Mouse (Mus musculus) embryo, embryonic 9.5 days (tissue): ENCODE results near the gene Pik3c2g.
A peak's percentile ranks its signal among the peaks of the same experiment; 100 is the strongest.

ENCODE experiments used
- DNase-seq: peaks from one replicate; pipeline ENCODE4 v3.0.0-alpha.2; 2017; ENCODE audit errors: extremely low spot score

Pik3c2g gene

GRCm38 (mm10) chr6:139586892-139587291, at the start of gene Pik3c2g:
Pik3c2g (plus strand) TSS chr6:139587221.
- no peak for DNase-seq

GRCm38 (mm10) chr6:139538469-139538868, 48.6 kb upstream of the Pik3c2g start:
- no peak for DNase-seq

DNA sequence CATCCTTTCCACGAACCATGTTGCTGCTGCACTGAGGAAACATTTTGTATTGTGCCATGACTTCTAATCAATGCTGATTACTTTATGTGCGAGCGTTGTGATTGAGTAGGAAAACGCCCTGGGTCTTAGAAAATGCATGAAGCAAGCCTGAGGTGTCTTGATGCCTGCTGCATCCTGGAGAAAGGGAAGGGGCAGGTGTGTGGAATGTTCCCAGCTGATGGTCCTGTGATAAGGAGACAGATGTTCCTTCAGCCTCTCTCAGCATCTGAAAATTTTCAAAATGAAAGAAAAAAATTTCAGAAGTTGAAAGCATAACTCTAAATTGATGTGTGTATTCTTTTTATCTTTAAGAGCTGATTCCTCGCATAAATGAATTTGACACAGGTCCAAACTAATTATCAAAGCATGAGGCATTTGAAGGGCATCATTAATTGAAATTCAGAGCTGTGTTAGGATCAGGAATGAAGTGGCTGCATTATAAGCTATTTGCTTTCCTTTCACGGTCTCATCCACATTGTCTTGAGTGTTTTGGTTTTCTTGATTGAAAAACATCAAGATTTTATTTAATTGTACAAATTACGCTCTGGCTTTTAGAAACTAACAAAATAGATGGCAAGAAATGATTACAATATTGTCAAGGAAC, 31.4 kb upstream of the Pik3c2g start:
- DNase-seq: no peak

- no peak for DNase-seq
These were observed 17.8 kb upstream of the Pik3c2g start for GRCm38 (mm10) chr6:139569211-139569610.

DNA sequence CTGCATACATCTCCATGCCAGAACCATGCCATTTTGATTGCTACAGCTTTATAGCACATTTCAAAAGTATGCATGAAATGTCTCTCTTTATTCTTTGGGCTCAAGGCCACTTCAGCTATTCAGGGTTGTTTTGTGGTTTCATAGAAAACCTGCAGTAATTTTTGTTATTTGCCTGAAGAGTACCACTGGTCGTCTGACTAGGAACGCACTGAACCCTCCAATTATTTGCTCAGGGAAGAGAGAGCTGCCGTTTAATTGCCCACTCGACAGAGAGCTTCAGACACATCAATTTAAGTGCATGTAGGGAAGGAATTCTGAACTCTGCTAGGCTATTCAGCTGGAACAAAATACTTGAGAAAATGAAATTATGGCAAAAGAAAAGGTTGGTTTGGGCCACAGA, 11.2 kb upstream of the Pik3c2g start:
- DNase-seq: no peak

GRCm38 (mm10) chr6:139576261-139577014, 10.6 kb upstream of the Pik3c2g start:
- no peak for DNase-seq

GRCm38 (mm10) chr6:139577026-139577861, 9.8 kb upstream of the Pik3c2g start:
- DNase-seq: no peak

DNA sequence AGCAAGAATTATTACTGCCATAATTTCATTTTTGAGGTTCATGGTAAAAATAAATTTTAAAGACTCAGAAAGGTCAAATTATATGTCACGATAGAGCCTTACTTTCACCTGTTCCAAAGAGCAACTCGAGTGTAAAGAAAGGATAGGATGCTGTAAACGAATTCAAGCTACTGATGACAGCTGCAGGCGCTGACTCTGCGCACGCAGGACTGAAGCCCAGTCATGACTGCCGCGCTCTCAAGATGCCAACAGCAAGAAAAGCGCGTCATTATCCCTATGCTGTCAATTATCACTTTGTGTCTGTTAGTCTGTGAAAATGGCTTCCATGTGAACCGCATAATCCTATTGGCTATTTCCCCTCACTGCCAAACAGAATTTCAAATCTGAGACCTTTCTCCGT, 457 bp downstream of the Pik3c2g start:
- DNase-seq: no peak

DNA sequence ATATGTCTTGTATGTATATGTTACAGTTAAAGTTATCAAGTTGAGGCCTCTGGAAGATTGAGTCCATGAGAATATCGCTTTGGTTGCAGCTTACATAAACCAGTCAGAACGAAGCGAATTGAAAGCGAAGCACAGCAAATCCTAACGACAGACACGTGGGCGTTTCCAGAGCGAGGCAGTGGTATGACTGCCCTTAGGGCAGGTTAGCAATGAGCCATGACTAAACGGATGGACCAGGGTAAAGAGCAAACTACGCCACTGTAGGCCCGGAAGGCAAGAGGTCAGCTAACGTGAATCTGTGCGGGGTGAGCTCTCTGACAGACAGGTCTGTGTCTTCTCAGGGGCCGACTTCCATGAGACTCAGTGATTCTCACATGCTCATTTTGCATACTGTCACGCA, 1.4 kb downstream of the Pik3c2g start:
- no peak for DNase-seq

GRCm38 (mm10) chr6:139589291-139589690, 2.3 kb downstream of the Pik3c2g start:
- DNase-seq: peak; percentile 71

DNA sequence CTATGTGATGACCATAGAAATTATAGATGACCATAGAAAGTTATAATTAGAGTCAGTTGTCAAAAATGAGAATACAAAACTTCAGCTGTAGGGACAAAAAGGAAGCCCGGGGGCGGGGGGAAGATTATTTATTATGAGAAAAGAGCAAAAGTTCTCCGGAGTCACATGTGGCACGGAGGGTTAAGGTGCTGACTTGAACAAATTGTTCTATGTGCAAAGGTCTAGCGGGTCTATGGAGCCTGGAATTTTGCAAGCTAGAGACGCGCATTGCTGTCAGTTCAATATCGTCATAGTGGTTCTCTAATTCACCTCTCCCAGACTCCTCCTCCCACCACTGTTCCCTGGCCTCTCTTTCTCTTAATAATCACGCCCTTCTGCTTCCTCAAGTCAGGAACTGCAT, 2.8 kb downstream of the Pik3c2g start:
- no peak for DNase-seq

GRCm38 (mm10) chr6:139592081-139592480, 5.1 kb downstream of the Pik3c2g start:
- no peak for DNase-seq

DNA sequence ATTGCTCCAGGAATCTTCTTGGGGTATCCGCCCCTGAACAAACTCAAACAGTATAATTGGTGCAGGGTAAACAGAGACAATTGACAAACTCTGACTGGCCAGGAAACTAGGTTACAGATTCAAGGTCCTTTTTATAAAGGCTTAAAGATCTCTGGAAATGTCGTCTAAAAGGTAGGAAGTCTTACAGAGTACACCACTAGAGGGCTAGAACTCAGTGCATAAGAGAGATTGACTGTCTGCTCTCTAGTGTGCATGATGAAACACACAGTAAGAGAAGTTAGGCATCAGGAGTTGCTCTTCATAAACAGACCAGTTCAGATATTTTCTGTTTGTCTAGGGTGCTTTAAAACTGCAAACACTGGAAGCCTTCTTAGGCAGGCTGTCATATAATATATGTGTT, 9.4 kb downstream of the Pik3c2g start:
- DNase-seq: no peak

DNA sequence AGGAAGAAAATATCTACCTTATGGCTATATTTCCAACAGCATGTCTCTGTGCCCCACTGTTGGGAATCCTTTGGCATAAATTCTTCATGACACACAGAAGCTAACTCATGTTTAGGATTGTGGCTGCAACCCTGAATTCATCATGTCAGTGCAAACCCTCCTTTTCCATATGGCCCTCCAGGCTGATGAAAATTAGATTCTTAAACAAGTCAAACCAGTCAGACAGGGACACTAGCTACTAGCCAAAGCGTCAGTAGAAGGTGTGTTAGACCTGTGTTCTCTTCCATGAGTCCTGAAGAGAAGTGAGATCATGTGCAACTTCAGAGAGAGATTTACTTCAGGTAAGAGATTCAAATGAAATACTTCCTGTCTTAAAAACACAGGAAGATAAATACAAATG, 12.2 kb downstream of the Pik3c2g start:
- DNase-seq: no peak

DNA sequence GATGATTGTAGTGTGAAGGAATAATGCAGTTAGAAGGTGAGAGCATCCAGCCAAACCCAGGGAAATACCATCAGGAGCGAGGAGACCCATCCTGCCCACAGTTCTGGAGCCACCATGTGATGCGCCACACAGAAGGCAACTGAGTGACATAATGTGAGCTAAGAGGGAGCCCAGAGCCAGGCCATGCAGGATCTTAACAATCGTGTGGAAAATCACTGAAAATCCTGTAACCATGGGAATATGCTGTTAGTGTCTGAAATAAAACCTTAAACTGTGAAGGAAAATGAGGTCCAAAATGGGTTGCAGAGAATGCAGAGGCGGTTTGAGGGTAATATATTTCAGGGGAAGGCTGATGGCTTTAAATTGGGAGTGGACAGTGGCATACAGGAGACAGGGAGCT, 31.8 kb downstream of the Pik3c2g start:
- DNase-seq: no peak

- no peak for DNase-seq
These were observed 37.7 kb downstream of the Pik3c2g start for GRCm38 (mm10) chr6:139624756-139625155.

GRCm38 (mm10) chr6:139634561-139634960, 47.5 kb downstream of the Pik3c2g start:
- no peak for DNase-seq

GRCm38 (mm10) chr6:139655399-139655798, 68.4 kb downstream of the Pik3c2g start:
- DNase-seq: peak; percentile 15

- peak; percentile 8 for DNase-seq
These were observed 75.4 kb downstream of the Pik3c2g start for GRCm38 (mm10) chr6:139662462-139662861.

DNA sequence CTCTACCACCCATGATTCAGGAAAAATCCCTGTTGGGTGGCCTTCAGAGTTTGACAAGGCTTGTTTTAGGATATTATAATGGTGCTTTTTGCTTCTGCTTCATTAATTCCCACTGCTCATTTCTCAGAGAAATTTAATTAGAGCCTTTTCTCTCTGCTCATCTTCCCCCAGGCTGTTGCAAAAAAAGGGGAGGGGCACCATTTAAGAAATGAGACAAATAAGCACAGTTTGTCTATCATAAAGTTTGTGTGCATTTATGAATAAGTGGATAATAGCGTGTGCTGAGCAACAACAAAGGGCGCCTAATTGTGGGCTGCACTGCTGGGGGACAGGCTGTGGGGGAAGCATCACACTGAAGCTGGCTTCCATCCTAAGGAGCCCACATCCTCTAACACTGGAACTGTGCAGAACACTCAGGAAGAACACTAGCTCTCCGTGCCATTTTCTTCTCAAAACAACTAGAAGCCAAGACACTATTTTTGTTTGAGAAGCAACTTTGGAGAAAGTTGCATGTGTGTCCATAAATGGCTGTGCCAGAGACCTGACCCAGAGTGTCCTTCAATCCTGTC, 131.5 kb downstream of the Pik3c2g start:
- DNase-seq: no peak

GRCm38 (mm10) chr6:139719639-139720221, 132.7 kb downstream of the Pik3c2g start:
- no peak for DNase-seq
